Mouse (Mus musculus): ENCODE measurements around the gene Srd5a1.

The Srd5a1 gene

DNA sequence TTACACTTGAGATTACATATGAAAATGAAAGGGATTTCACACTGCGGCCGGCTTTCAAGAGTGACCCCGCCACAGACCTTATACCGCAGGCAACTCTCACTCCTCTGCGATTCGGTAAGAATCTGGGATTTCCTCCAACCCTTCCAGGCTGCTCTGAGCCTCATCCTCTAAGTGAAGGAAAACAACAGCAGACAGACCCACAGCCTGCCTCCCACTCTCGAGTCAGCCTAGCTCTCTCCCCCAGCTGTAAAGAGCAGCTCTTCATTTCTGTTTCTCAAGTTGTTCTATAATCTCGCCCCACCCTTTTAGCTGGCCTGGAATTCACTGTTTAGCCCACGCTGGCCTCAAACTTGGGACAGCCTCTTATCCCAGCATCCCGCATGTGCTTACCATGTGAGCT, 69.5 kb downstream of the Srd5a1 start:
- in situ Hi-C loops (cut with MseI, MboI): no loop called here

DNA sequence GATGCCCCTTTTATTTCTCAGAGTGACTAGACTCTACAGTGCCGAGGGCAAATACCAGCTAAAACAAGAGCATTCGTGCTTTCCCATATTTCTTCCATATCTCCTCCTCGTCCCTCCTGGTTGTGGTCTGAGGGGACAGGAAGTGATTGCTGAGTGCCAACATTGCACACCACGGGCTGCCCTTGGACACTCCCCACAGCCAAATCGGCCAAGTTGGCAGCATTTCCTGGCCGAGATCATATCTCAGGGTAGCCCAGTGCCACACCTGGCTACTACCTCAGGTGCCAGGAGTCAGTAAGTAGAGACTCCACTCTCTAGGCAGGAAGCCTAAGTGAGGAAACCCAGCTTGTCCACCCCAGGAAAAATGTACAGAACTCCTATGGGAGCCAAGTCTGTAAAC, 70.0 kb downstream of the Srd5a1 start:
- in situ Hi-C loops (cut with MseI, MboI): no loop called here

DNA sequence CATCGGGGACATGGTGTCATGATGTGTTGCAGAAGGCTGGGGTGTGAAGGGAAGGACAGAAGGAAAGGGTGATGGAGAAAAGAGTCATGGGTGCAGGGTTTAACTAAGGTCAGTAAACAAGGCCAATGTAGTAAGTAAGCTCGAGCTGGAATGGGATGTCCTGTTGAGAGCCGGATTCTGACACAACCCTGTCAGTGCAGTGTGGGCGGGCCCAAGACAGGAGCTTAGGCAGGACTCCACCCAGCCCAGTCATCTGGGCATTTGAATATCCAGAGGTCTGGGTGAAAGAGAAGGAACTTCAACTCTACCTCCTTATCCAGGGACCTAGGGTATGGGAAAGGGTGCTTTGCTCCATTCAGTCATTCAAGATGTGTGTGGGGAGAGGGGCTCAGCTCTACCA, 72.9 kb downstream of the Srd5a1 start:
- in situ Hi-C loops (cut with MseI, MboI): no loop called here

DNA sequence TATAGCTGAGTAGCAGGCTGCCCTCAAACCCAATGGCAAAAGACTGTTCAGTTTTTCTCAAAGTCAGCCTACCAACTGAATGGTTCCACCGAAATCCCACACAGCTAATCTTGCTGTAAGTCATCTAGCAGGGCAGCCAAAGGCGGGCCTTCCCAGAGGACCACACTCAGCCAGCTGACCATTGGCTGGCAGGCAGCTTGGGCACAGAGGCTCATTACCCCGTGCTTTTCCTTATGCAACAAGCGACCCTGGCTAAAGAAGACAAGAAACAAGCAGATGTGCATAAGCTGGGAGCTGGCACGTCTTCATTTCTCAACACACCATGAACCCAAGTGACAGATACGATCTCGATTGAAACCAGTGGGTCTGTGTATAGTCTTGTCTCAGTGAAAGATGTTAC, 73.9 kb downstream of the Srd5a1 start:
- in situ Hi-C loops (cut with MseI, MboI): no loop called here

- in situ Hi-C loops (cut with MseI, MboI): no loop called here
Observed at GRCm38 (mm10) chr13:69536021-69536420, 75.2 kb downstream of the Srd5a1 start.

DNA sequence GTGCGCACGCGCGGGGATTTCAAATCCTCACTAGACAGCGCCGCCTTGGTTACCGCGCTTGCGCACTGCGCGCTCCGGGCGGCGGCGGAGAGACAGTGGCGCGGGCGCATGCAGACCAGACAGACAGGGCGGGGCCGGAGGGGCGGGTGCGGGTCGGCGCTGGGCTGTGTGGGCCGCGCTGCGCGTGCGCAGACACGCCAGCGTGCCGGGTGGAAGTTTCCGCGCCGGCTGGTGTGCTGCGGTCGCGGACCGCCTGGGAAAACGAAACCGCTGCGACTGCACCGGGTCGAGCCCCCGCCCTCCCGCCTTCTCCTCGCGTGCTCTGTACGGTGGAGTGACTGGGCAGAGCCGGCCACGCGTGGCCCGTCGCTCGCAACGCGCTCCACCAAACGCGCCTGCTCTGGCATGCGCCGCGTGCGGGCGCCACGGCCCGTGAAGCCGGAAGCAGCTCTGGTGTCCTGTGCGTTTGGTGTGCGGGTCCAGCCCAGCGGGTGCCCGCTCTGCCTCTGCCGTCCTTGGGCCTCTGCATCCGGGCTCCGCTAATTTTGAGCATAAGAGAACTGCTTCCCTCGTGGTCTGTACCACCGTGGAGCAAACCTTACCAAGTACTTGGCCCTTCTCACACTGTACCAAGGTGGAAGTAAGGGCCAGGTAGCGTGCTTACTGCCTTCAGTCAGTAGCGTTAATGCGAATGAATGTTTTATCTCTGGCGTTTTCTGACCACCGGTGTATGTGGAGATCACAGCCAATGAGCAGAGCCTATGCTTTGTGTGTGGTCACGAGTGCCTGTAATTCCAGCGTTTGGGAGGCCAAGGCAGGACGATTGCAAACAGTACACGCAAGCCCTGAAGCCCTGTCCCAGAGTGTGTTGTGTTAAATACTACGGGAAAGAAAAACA, 76.3 kb downstream of the Srd5a1 start:
- in situ Hi-C loops (cut with MseI, MboI): no loop called here

DNA sequence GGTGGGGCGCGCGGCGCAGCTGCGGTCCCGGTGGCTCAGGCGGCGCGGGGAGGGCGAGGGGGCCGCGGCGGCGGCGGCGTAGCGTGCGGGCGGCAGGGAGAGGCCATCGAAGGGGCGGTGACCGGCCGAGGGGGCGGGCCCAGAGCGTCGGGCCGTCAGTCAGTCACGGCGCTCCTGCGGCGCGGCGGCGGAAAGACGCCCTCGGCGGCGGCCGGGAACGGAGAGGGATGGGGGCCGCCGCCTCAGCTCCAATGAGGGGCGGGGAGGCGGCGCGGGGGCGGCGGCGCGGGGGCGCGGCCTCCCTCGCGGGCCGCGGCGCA, 76.9 kb downstream of the Srd5a1 start, which contains the start of gene Tent4a:
Gene Tent4a, minus strand, starts transcription at position 284 of the 320 bp plus-strand sequence.
- in situ Hi-C loops (cut with MseI, MboI): no loop called here

GRCm38 (mm10) chr13:69533405-69534333, 77.6 kb downstream of the Srd5a1 start, which contains the start of gene Nsun2:
Gene Nsun2 (plus strand): TSS chr13:69533746.
- in situ Hi-C loops (cut with MseI, MboI): no loop called here

DNA sequence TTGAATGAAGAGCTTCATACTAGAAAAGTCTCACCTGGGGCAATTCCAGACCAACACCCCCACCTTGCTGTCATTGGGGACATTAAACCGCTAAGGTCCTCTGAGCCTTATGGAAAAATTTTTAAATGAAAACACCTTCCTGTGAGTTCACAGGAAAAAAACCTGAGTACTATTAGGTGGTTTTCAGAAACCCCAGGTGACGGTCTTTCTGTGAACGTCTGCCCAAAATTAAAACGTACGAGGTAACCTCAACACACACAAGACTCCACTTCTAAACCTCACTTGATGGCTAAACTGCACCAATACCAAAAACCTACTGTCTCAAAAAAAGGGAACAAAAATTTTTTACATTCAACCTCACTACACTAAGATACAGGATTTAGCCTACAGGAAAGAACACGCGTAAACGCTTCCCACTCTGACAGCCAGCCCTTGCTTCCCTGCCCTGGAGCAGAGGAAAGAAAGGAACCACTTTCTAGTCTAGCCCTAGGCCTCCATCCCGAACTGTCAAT, 78.3 kb downstream of the Srd5a1 start:
- in situ Hi-C loops (cut with MseI, MboI): no loop called here

DNA sequence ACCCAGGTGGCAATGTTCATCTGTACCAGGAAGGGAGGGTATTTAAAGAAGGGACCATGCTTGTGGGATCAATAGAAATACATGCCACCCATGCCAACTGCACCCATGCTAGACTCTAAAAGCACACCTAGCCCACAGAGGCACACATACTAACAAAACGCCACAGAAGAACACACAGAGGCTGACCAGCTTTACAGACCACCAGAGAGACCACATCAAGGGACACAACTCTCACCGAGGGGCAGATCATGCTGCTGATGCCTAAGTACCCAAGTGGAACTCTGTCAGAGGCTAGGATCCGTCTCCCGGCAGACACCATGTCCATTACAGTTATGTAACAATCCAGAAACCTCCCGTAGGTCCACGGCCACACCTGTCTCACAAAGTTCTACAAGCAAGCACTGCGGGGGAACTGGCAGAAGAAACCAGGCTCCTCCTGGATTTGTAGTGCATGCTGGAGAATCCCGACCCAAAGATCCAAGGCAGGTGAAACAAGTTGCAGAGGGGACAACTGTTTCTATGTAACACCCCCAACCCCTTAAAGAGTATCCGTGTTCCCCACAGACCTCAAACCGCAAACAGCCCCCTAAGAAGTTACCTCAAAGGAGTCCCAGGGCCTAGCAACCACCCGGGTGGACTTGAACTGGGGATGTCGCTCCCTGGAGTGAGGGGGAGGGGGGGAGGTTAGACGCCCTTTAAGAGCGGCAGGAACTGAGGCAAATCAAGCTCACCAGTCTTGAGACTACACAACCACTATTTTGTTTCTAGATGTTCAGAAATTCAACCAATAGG, 78.9 kb downstream of the Srd5a1 start:
- in situ Hi-C loops (cut with MseI, MboI): no loop called here

- in situ Hi-C loops (cut with MseI, MboI): no loop called here
Observed at GRCm38 (mm10) chr13:69531431-69531830, 79.8 kb downstream of the Srd5a1 start.

DNA sequence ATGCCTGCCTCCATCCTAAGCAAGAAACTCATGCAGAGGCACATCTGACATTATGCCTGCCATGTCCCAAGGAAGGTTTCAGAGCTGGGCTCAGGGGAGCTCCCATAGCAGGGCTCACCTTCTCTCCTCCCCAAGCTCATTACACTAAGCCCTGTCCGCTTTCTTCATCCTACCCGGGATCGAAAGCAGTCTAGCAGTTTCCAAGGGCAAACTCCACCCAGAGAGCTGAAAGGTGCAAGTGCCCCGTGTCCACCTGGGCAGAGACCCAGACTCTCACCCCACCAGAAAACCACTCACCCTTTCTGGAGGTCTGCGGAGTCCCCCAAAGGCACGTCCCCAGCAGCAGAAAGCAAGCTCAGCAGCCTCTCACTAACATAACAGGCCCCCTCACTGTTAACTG, 80.3 kb downstream of the Srd5a1 start:
- in situ Hi-C loops (cut with MseI, MboI): no loop called here

DNA sequence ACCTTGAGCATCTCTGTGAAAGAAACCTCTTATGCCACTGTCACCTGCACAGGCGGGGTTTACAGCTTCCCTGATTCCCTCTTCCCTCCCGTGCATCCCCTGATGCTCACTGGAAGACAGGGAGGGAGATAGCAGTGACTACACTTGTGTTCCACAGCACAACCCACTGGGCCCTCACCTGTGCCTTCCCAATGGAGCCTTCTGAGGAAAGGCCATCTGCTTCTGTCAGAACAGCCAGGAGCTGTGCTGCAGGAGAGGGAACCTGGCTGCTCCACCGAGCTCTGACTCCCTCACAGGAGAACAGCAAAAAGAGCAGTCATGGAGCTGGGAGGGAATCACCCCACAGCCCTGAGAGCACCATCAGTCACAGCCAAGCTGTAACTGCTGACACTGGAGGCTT, 81.1 kb downstream of the Srd5a1 start:
- in situ Hi-C loops (cut with MseI, MboI): no loop called here

DNA sequence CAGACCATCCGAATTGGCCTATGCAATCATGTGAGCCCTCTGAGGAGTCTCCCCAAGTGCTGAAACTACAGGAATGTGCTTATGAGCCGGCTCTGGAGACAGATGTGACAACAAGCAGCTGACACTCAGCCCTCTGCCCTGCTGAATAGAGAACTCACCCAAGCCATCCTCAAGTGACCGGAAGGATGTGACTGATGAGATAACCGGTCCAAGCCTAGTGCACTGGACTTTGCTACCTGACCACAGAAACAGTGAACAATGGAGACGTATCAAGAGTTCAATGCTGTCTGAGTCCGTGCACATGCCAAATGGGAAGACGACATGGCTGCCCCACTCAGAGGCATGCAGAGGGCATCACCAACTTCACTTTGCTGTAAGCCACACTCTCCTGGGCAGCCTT, 82.7 kb downstream of the Srd5a1 start:
- in situ Hi-C loops (cut with MseI, MboI): no loop called here

DNA sequence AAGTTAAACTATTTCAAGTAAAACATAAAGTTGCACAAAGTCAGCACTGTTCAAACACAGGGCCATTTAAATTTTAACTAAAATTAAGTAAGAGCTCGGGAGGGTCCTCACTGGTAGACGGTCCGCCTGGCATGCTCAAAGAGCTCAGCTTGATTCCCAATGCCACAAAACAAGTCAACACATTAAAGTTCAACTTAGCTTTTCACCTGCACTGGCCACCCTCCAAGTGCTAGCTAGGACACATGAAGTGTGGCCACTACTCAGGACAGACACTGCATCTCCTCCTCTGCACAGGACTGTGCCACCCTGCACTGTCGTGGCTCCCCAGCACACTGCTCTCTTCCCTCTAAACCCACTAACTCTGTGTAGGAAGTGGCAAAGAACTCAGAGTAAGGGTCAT, 85.4 kb downstream of the Srd5a1 start:
- in situ Hi-C loops (cut with MseI, MboI): no loop called here

- in situ Hi-C loops (cut with MseI, MboI): no loop called here
Observed at GRCm38 (mm10) chr13:69524158-69524530, 87.1 kb downstream of the Srd5a1 start.
